Mouse (Mus musculus) C2C12 (cell line): Measurements from ENCODE around the gene 4930583I09Rik. TPM values are rescaled to one million over a fixed set of nuclear protein-coding genes. Genes with fewer than 3 reads are reported as not detected.

ENCODE experiments used
- H3K27me3 ChIP-seq: one replicate; pipeline ENCODE4 v1.6.1; 2011; ENCODE audit not compliant: control insufficient read depth, insufficient read depth, insufficient read length
- H3K36me3 ChIP-seq: one replicate; pipeline ENCODE4 v1.6.1; 2011; ENCODE audit not compliant: control insufficient read depth, insufficient read depth
- H3K4me3 ChIP-seq: one replicate; pipeline ENCODE4 v1.5.1; 2011; ENCODE audit warnings: mild to moderate bottlenecking, control low read depth; ENCODE audit not compliant: poor library complexity, insufficient read depth, severe bottlenecking
- H3K79me2 ChIP-seq: one replicate; pipeline ENCODE4 v1.6.1; 2011; ENCODE audit not compliant: control insufficient read depth, insufficient read depth
- H3K79me3 ChIP-seq: one replicate; pipeline ENCODE4 v1.6.1; 2011; ENCODE audit warnings: low read depth, control low read depth
- H3ac ChIP-seq: one replicate; pipeline ENCODE3; 2011; ENCODE audit warnings: low read depth; ENCODE audit not compliant: control insufficient read depth, insufficient read length
- CEBPB ChIP-seq: IDR thresholded peaks from one replicate; pipeline ENCODE4 v1.6.1; 2011; ENCODE audit warnings: low read depth, mild to moderate bottlenecking, control low read depth, moderate library complexity
- CTCF ChIP-seq: IDR thresholded peaks from one replicate; pipeline ENCODE4 v1.5.1; 2011; ENCODE audit not compliant: control insufficient read depth, insufficient read depth, insufficient read length
- FOSL1 ChIP-seq: IDR thresholded peaks from one replicate; pipeline ENCODE4 v1.8.0; 2011; ENCODE audit warnings: mild to moderate bottlenecking, low read length; ENCODE audit not compliant: poor library complexity, insufficient read depth, severe bottlenecking
- MAX ChIP-seq: IDR thresholded peaks from one replicate; pipeline ENCODE4 v1.6.1; 2011; ENCODE audit warnings: mild to moderate bottlenecking, control low read depth
- MYOD1 ChIP-seq: IDR thresholded peaks from one replicate; pipeline ENCODE4 v1.6.1; 2011; ENCODE audit warnings: low read depth; ENCODE audit not compliant: control insufficient read depth, insufficient read length
- MYOG ChIP-seq: IDR thresholded peaks from one replicate; pipeline ENCODE4 v1.6.1; 2011; ENCODE audit not compliant: control insufficient read depth, insufficient read length; ENCODE audit errors: extremely low read depth
- USF1 ChIP-seq: IDR thresholded peaks from one replicate; pipeline ENCODE4 v1.6.1; 2011; ENCODE audit warnings: low read depth, mild to moderate bottlenecking, control low read depth, moderate library complexity
- polyA plus RNA-seq: library from polyadenylated mRNA; unstranded; fragments of >200 nt; fragmentation: generic; extraction: Trizol; gene quantifications from one replicate; pipeline ENCODE4 v1.2.1, GENCODE M21; 2012; ENCODE audit warnings: missing spikeins

The 4930583I09Rik gene
- polyA plus RNA-seq, 1 experiment: not detected

DNA sequence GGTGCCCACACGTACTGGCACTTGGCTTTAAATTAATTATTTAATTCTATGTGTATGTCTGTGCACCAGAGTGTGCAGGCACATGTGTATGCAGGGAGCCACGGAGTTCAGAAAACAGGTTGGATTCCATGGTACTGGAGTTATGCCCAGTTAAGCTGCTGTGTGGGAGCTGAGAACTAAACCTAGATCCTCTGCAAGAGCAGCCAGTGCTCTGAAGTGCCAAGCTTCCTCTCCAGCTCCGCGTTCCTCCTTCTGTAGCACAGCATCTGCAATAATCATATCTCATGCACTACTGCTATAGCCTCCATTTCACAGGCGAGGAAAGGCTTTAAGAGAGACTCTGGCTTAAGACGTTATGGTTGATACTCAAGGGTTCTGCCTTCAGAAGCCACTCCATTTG lies 22.3 kb downstream of the 4930583I09Rik start:
- Histone ChIP-seq H3K27me3 (no peaks in the 10 kb centered on the region), H3K4me3 (no peak overlapping the region)
- no peak for TF ChIP-seq CTCF
- TF ChIP-seq CEBPB: no peak
- TF ChIP-seq USF1: no peak
- no peak for TF ChIP-seq MYOG

DNA sequence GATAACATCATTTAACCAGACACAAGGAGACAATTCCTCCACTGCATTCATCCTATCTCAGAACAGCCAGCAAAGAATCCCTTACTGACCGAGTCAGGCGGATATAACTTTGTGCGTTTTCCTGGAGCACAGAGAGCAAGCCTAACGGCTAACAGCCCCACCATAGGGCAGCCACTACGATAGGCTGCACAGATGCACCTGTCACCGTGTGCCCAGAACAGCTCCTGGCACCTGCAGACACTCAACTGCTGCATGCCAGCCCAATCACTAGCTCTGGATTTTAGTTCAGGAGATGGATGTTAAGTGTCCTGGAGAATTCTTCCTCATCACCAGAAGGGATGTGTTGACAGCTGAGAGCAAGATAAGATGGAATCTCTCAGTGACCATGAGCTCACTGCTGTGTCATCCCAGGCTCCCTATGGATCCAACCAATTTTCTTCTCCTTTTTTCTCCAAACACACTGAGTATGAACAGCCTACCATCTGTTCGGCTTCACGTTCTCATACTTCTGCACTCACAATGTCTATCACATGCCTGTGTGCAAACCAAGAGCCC lies 29.8 kb downstream of the 4930583I09Rik start:
- Histone ChIP-seq H3K79me3 (no peaks in the 10 kb centered on the region), H3K36me3 (no peaks in the 10 kb centered on the region), H3K4me3 (no peak overlapping the region), H3K79me2 (no peaks in the 10 kb centered on the region), H3ac (no peak overlapping the region), H3K27me3 (no peaks in the 10 kb centered on the region)
- TF ChIP-seq MAX (no peak), USF1 (no peak), FOSL1 (no peak), MYOG (no peak), MYOD1 (no peak), CEBPB (no peak)

More for the DNA sequence above, 22.3 kb downstream of the 4930583I09Rik start:
- no peak overlapping the region for H3ac ChIP-seq
- H3K36me3 ChIP-seq: no peaks in the 10 kb centered on the region
- no peaks in the 10 kb centered on the region for H3K79me3 ChIP-seq
- no peaks in the 10 kb centered on the region for H3K79me2 ChIP-seq

- H3K79me3 ChIP-seq: no peaks in the 10 kb centered on the region
- H3K27me3 ChIP-seq: no peaks in the 10 kb centered on the region
- H3K4me3 ChIP-seq: no peak overlapping the region
- H3ac ChIP-seq: no peak overlapping the region
- no peaks in the 10 kb centered on the region for H3K79me2 ChIP-seq
- TF ChIP-seq MYOG: no peak
- TF ChIP-seq CTCF: no peak
- no peak for TF ChIP-seq MYOD1
- TF ChIP-seq USF1: no peak
- no peak for TF ChIP-seq FOSL1
- no peak for TF ChIP-seq MAX
- no peaks in the 10 kb centered on the region for H3K36me3 ChIP-seq
Observed at GRCm38 (mm10) chr17:64804375-64805124, 31.3 kb downstream of the 4930583I09Rik start.

DNA sequence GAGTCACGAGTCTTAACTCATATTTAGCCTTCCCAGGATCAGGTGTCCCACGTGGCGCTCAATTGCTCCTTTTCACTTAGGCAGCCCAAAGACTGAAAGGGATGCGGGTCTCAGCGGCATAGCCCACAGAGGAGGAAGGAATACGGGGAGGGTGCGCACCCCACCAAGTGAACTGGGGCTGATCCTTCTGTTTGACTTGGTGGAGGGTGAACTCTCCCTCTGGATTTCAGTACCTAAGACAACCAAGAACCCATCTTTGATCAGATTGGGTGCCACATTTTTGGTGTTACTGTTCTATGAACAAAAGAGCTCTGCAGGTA lies 33.0 kb downstream of the 4930583I09Rik start:
- Histone ChIP-seq H3K36me3 (no peaks in the 10 kb centered on the region), H3K27me3 (no peaks in the 10 kb centered on the region), H3K4me3 (no peak overlapping the region), H3K79me2 (no peaks in the 10 kb centered on the region), H3K79me3 (no peaks in the 10 kb centered on the region), H3ac (no peak overlapping the region)
- TF ChIP-seq MAX (no peak), MYOG (no peak), USF1 (no peak), FOSL1 (no peak), CEBPB (no peak), MYOD1 (no peak), CTCF (no peak)

GRCm38 (mm10) chr17:64802168-64802955 lies 33.5 kb downstream of the 4930583I09Rik start:
- H3ac ChIP-seq: no peak overlapping the region
- TF ChIP-seq FOSL1 (no peak), CTCF (no peak), MAX (no peak), MYOD1 (no peak), CEBPB (no peak), USF1 (no peak), MYOG (no peak)
- H3K36me3 ChIP-seq: no peaks in the 10 kb centered on the region
- H3K27me3 ChIP-seq: no peaks in the 10 kb centered on the region
- no peaks in the 10 kb centered on the region for H3K79me3 ChIP-seq
- H3K79me2 ChIP-seq: no peaks in the 10 kb centered on the region
- no peak overlapping the region for H3K4me3 ChIP-seq
